Mouse (Mus musculus) C2C12 (cell line): ENCODE data around the gene Bag3.

ENCODE experiments used
- CEBPB ChIP-seq: IDR thresholded peaks from one replicate; pipeline ENCODE4 v1.6.1; 2011; ENCODE audit warnings: low read depth, mild to moderate bottlenecking, control low read depth, moderate library complexity
- CTCF ChIP-seq: IDR thresholded peaks from one replicate; pipeline ENCODE4 v1.5.1; 2011; ENCODE audit not compliant: control insufficient read depth, insufficient read depth, insufficient read length
- FOSL1 ChIP-seq: IDR thresholded peaks from one replicate; pipeline ENCODE4 v1.8.0; 2011; ENCODE audit warnings: mild to moderate bottlenecking, low read length; ENCODE audit not compliant: poor library complexity, insufficient read depth, severe bottlenecking
- MYOD1 ChIP-seq: IDR thresholded peaks from one replicate; pipeline ENCODE4 v1.6.1; 2011; ENCODE audit warnings: low read depth; ENCODE audit not compliant: control insufficient read depth, insufficient read length
- MYOG ChIP-seq: IDR thresholded peaks from one replicate; pipeline ENCODE4 v1.6.1; 2011; ENCODE audit not compliant: control insufficient read depth, insufficient read length; ENCODE audit errors: extremely low read depth
- USF1 ChIP-seq: IDR thresholded peaks from one replicate; pipeline ENCODE4 v1.6.1; 2011; ENCODE audit warnings: low read depth, mild to moderate bottlenecking, control low read depth, moderate library complexity

- TF ChIP-seq MYOD1 = no peak
- no peak for TF ChIP-seq CTCF
- no peak for TF ChIP-seq USF1
- no peak for TF ChIP-seq FOSL1
- no peak for TF ChIP-seq CEBPB
- no peak for TF ChIP-seq MYOG
Measured at GRCm38 (mm10) chr7:128540111-128540510, 16.7 kb downstream of the Bag3 start.
